Mouse (Mus musculus) ES-E14 (cell line): ENCODE results near the gene Mc1r.

Experiments
- CHD2 ChIP-seq: IDR thresholded peaks from 2 replicates; pipeline ENCODE4 v1.6.1; 2014; ENCODE audit warnings: mild to moderate bottlenecking, low read depth, low read length, inconsistent platforms
- HCFC1 ChIP-seq: IDR thresholded peaks from 2 replicates; pipeline ENCODE4 v1.6.1; 2012; ENCODE audit warnings: low read length, inconsistent platforms, borderline replicate concordance; ENCODE audit not compliant: insufficient read depth
- ZNF384 ChIP-seq: IDR thresholded peaks from 2 replicates; pipeline ENCODE4 v1.6.1; 2012; ENCODE audit warnings: low read depth, low read length, inconsistent platforms

DNA sequence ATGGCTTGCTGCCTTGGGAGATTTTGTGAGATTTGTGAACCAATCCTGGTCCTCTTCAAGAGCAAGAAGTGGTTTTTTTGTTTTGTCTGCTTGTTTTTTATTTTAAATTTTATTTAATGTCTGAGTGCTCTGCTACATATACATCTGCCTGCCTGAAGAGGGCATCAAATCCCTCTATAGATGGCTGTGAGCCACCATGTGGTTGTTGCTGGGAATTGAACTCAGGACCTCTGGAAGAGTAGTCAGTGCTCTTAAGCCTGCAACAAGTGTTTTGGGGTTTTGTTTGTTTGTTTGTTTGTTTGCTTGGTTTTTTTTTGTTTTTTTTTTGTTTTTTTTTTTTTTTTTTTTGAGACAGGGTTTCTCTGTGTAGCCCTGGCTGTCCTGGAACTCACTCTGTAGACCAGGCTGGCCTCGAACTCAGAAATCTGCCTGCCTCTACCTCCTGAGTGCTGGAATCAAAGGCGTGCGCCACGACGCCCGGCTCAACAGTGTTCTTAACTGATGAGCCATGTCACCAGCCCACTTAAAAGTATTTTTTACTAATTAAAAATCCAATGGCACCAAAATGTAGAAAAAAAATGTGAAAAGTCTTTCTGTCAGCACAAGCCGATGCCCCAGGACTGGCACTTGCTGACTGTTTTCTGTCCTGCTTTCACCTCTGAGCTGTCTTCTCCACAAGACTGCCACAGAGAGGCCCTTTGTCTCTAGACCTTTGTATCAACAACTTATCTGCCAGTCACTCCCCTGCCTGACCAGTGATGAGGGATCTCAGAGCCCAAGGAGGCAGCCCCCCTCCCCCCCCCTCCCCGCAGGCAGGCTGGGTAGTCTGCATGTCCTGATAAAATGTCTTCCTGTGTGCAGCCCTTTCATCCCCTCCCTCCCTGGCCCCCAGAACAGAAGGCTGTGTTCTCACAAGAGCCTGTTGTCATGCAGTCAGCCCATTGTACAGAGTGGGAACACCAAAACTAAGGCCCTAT is 9.3 kb downstream of the Mc1r start:
- TF ChIP-seq CHD2 (no peak), HCFC1 (no peak), ZNF384 (peak; percentile 82)
